Mouse (Mus musculus) small intestine, adult 2 months (tissue): ENCODE data around the gene Gm20388.

Experiments used
- CTCF ChIP-seq: fragments of 200-500 bp; IDR thresholded peaks from 2 replicates; pipeline ENCODE4 v1.5.1; 2012; ENCODE audit warnings: low read depth, mild to moderate bottlenecking, control low read depth, inconsistent platforms, low read length, moderate library complexity, mixed read lengths; ENCODE audit not compliant: insufficient replicate concordance, insufficient read length; ENCODE audit errors: extremely low read depth
- POLR2A ChIP-seq: fragments of 200-500 bp; IDR thresholded peaks from 2 replicates; pipeline ENCODE4 v1.6.1; 2012; ENCODE audit warnings: low read depth, mild to moderate bottlenecking, control low read depth, inconsistent platforms, low read length, moderate library complexity

DNA sequence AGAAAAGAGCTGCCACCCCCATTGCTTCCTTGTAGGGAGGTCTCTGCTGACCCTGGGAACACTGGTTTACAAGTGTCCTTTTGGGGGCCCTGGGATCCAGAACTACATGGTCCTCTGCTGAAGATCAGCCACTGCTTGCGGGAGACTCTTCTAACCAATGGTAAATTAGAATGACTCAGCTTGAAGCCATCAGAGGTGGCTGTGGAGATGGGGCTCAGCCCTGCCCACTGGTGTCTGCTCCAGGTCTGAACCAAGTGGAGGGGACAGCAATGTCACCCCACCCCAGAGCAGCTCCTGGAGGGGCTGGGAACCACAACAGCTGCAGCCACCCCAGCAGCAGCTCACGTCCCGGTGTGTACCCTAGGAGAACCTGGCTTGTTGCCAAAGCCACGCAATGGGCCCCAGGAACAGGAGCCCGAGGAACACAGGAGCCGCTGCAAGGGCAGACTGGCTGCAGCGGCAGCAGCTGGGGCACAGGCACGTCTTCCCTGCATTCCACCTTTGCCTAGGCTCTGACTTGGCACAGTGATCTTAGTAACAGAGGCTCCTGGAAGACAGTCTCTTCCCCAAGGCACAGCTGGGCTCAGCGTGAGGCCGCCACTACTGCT, 1961.3 kb downstream of the Gm20388 start:
- TF ChIP-seq POLR2A: no peak
- TF ChIP-seq CTCF: no peak
